Mouse (Mus musculus): ENCODE results near the gene Pea15a.

Pea15a gene

GRCm38 (mm10) chr1:172177791-172178190, 28.8 kb downstream of the Pea15a start:
- DNase-seq = peak; percentile 38 to 56

GRCm38 (mm10) chr1:172173181-172173580, 33.4 kb downstream of the Pea15a start:
- DNase-seq = no peak

GRCm38 (mm10) chr1:172172381-172172780, 34.2 kb downstream of the Pea15a start:
- DNase-seq = no peak

- no peak for DNase-seq
These were observed 36.8 kb downstream of the Pea15a start for GRCm38 (mm10) chr1:172169809-172170208.

- no peak for DNase-seq
These were observed 38.7 kb downstream of the Pea15a start for GRCm38 (mm10) chr1:172167911-172168310.

GRCm38 (mm10) chr1:172162959-172163358, 43.6 kb downstream of the Pea15a start:
- DNase-seq = no peak

GRCm38 (mm10) chr1:172162009-172162408, 44.6 kb downstream of the Pea15a start:
- DNase-seq = peak; percentile 59 to 68

GRCm38 (mm10) chr1:172160508-172160907, 46.1 kb downstream of the Pea15a start:
- no peak for DNase-seq

GRCm38 (mm10) chr1:172159970-172160369, 46.6 kb downstream of the Pea15a start:
- DNase-seq = no peak

- DNase-seq = no peak
These were observed 51.1 kb downstream of the Pea15a start for GRCm38 (mm10) chr1:172155518-172155917.

GRCm38 (mm10) chr1:172154536-172154935, 52.1 kb downstream of the Pea15a start:
- DNase-seq = no peak

- peak in 1 of 2 experiments; percentile 18 for DNase-seq
These were observed 57.4 kb downstream of the Pea15a start for GRCm38 (mm10) chr1:172148955-172149815.

- DNase-seq = peak in 1 of 2 experiments; percentile 49
These were observed 58.2 kb downstream of the Pea15a start for GRCm38 (mm10) chr1:172148279-172148954.

- DNase-seq = peak; percentile 97
These were observed 58.7 kb downstream of the Pea15a start, which contains the start of gene Dcaf8 for GRCm38 (mm10) chr1:172147835-172148278. Gene Dcaf8, plus strand, starts transcription at chr1:172148084.

Measured in cerebellum, adult 18-20 months (tissue).